In the genomic region with DNA sequence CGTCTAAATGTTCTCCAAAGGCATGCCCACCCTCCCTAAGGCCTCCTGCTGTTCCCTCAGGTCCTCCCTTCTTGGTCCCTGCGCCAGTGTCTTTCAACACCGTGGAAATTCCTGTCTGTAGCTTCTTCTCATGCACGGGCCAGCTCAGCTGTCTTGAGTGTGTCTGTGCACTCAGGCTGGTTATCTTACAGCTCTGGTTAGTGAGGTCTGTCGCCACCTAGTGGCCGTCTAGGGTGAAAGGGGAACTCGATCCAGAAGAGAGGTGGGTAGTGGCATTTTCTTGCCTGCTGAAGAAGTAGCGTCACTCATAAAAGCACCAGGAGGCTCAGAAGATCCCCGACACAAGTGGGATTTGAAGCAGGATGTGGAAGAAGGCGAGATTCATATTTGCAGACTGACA, we compare ENCODE assay signal across 8 mouse cellular contexts.
DNase-seq lines count a peak whose midpoint lies in the region; ATAC-seq lines count a peak whose summit lies in the region.

No protein-coding gene starts in this region.

- 0 out of 2 replicates have a peak, but pooled peaks cover 3% of the 10 kb centered on the region for H3K27me3 ChIP-seq in hindbrain, embryonic 10.5 days (ENCODE audit: insufficient read depth, poor library complexity, severe bottlenecking)
- no peaks in the 10 kb centered on the region for H3K27me3 ChIP-seq in hindbrain, embryonic 12.5 days
- no peaks in the 10 kb centered on the region for H3K27me3 ChIP-seq in intestine, embryonic 16.5 days (replicated peaks; ENCODE audit: control insufficient read depth, insufficient read depth, low read length)
- no peaks in the 10 kb centered on the region for H3K27me3 ChIP-seq in midbrain, embryonic 15.5 days (replicated peaks)

- H3K9me3 ChIP-seq in hindbrain, embryonic 10.5 days, result no peaks in the 10 kb centered on the region
- H3K9me3 ChIP-seq in hindbrain, embryonic 12.5 days (replicated peaks), result no peaks in the 10 kb centered on the region
- no peaks in the 10 kb centered on the region for H3K9me3 ChIP-seq in intestine, embryonic 16.5 days (ENCODE audit: control insufficient read depth, low read length)
- H3K9me3 ChIP-seq in midbrain, embryonic 15.5 days, result no peaks in the 10 kb centered on the region

- no peak overlapping the region for H3K27ac ChIP-seq in hindbrain, embryonic 10.5 days
- no peak overlapping the region for H3K27ac ChIP-seq in hindbrain, embryonic 12.5 days
- no peak overlapping the region for H3K27ac ChIP-seq in intestine, embryonic 16.5 days (ENCODE audit: low read length)
- H3K27ac ChIP-seq in midbrain, embryonic 15.5 days, result no peak overlapping the region

- H3K4me2 ChIP-seq in hindbrain, embryonic 12.5 days (replicated peaks), result no peak overlapping the region
- H3K4me2 ChIP-seq in intestine, embryonic 16.5 days (ENCODE audit: low read depth, low read length), result no peak overlapping the region
- 0 out of 2 replicates have a peak overlapping the region, but pooled peaks have one; percentile 6 for H3K4me2 ChIP-seq in midbrain, embryonic 15.5 days

- peaks cover 18% of the 10 kb centered on the region; the same call in 1 of the 2 replicates for H3K4me1 ChIP-seq in hindbrain, embryonic 10.5 days (replicated peaks)
- H3K4me1 ChIP-seq in hindbrain, embryonic 12.5 days, result peaks cover 3% of the 10 kb centered on the region; the same call in 1 of the 2 replicates
- peaks cover 6% of the 10 kb centered on the region; the same call in 1 of the 2 replicates for H3K4me1 ChIP-seq in intestine, embryonic 16.5 days (ENCODE audit: control insufficient read depth, insufficient read depth, low read length)
- 0 out of 2 replicates have a peak, but pooled peaks cover 3% of the 10 kb centered on the region for H3K4me1 ChIP-seq in midbrain, embryonic 15.5 days

- H3K36me3 ChIP-seq in hindbrain, embryonic 10.5 days, result no peaks in the 10 kb centered on the region
- no peaks in the 10 kb centered on the region for H3K36me3 ChIP-seq in hindbrain, embryonic 12.5 days
- no peaks in the 10 kb centered on the region for H3K36me3 ChIP-seq in intestine, embryonic 16.5 days (ENCODE audit: control insufficient read depth, insufficient read depth, low read length)
- H3K36me3 ChIP-seq in midbrain, embryonic 15.5 days (replicated peaks), result no peaks in the 10 kb centered on the region

- no peak; the same call in 1 of the 2 replicates for ATAC-seq in hindbrain, embryonic 12.5 days (ENCODE audit: low FRiP score)
- peak; percentile 78 for ATAC-seq in intestine, embryonic 16.5 days
- ATAC-seq in midbrain, embryonic 15.5 days (replicated peaks), result peak; percentile 80

- intact Hi-C loops in gastrocnemius, postnatal 36 days (cut with DNase I), result loop anchor here (5.0 kb wide), 1 partner anchor 183 kb away; no protein-coding TSS in a partner anchor
- intact Hi-C loops in left cerebral cortex, postnatal 36 days (cut with DNase I), result no loop called here

- no peak overlapping the region for H3K9ac ChIP-seq in hindbrain, embryonic 12.5 days
- no peak overlapping the region for H3K9ac ChIP-seq in intestine, embryonic 16.5 days (ENCODE audit: low read depth, low read length)
- H3K9ac ChIP-seq in midbrain, embryonic 15.5 days, result no peak overlapping the region

- H3K4me3 ChIP-seq in hindbrain, embryonic 10.5 days, result no peak overlapping the region
- H3K4me3 ChIP-seq in hindbrain, embryonic 12.5 days, result no peak overlapping the region
- H3K4me3 ChIP-seq in intestine, embryonic 16.5 days (ENCODE audit: low read length), result no peak overlapping the region
- H3K4me3 ChIP-seq in midbrain, embryonic 15.5 days, result no peak overlapping the region

- peak; percentile 81 for DNase-seq in hindbrain, embryonic 10.5 days (ENCODE audit: low spot score)
- DNase-seq in embryo, embryonic 10.5 days (ENCODE audit: low spot score), result peak; percentile 92
- DNase-seq in gastrocnemius, postnatal 36 days, result peak; percentile 47 to 55
- peak; percentile 72 to 77 for DNase-seq in left cerebral cortex, postnatal 36 days (ENCODE audit: low spot score in 2 of 2)
- peak; percentile 48 to 79 for DNase-seq in spleen, adult 18-20 months

- WGBS in hindbrain, embryonic 10.5 days, result 5% methylated on average over 10 of the region's 10 CpGs
- WGBS in hindbrain, embryonic 12.5 days, result 4% methylated on average over 10 of the region's 10 CpGs
- 8% methylated on average over 10 of the region's 10 CpGs for WGBS in intestine, embryonic 16.5 days
- WGBS in midbrain, embryonic 15.5 days, result 5% methylated on average over 10 of the region's 10 CpGs
